Mouse (Mus musculus) kidney, adult 2 months (tissue): Measurements from ENCODE around the gene Ndrg4.

Experiments used
- CTCF ChIP-seq: fragments of 200-500 bp; conservative IDR thresholded peaks from 2 replicates; pipeline ENCODE4 v1.5.1; 2011; ENCODE audit warnings: low read depth, mild to moderate bottlenecking, control low read depth, low read length, moderate library complexity, mixed read lengths; ENCODE audit not compliant: insufficient read depth, insufficient read length
- POLR2A ChIP-seq: fragments of 200-500 bp; IDR thresholded peaks from one replicate; pipeline ENCODE4 v1.6.1; 2011; ENCODE audit warnings: low read depth, low read length, control low read depth

DNA sequence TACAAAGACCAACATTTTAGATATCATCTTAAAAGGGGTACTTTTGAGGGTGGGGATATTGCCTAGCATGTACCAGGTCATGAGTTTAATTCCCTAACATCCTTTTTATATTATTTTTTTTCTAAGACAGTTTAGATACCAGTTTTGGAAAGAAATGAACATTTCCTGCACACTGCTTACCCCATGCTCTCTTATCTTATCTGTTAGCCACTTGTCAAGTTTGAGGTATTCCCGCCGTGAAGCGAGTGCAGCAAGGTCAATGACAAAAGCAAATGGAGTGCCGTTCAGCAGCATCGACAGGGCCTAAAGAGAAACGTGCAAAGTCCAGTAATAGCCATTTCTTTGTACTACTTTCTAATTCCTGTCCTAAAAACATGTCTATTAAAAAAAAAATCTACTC lies 83.5 kb downstream of the Ndrg4 start:
- TF ChIP-seq POLR2A: no peak
- no peak for TF ChIP-seq CTCF
